19 mouse cellular contexts compared by ENCODE assay signal in genomic region chr10:56455867-56456468, GRCm38 (mm10).
"Had no signal": no experiment of that assay in that cellular context is flagged by ENCODE, and none has a peak within 500 bp of the region (broad histone marks: within the 10 kb centered on the region; RNA-seq: fewer than 3 reads in every experiment).

No protein-coding gene starts in this region.

- H3K4me2 ChIP-seq: liver, embryonic 12.5 days; lung, embryonic 14.5 days; midbrain, embryonic 12.5 days; neural tube, embryonic 13.5 days; neural tube, embryonic 15.5 days had no signal

- H3K9ac ChIP-seq: liver, embryonic 12.5 days; liver, embryonic 14.5 days; lung, embryonic 14.5 days; midbrain, embryonic 12.5 days; neural tube, embryonic 13.5 days; neural tube, embryonic 15.5 days had no signal

- H3K27me3 ChIP-seq: liver, embryonic 12.5 days; midbrain, embryonic 12.5 days; neural tube, embryonic 13.5 days; neural tube, embryonic 15.5 days had no signal

- H3K36me3 ChIP-seq: liver, embryonic 12.5 days; midbrain, embryonic 12.5 days; neural tube, embryonic 13.5 days; neural tube, embryonic 15.5 days had no signal

- ATAC-seq: liver, embryonic 12.5 days; midbrain, embryonic 16.5 days had no signal

- H3K4me1 ChIP-seq: liver, embryonic 12.5 days; midbrain, embryonic 12.5 days; neural tube, embryonic 13.5 days; neural tube, embryonic 15.5 days had no signal

- H3K27ac ChIP-seq: liver, embryonic 12.5 days; liver, embryonic 14.5 days; midbrain, embryonic 12.5 days; neural tube, embryonic 13.5 days; neural tube, embryonic 15.5 days had no signal

- H3K9me3 ChIP-seq: liver, embryonic 12.5 days; midbrain, embryonic 12.5 days; neural tube, embryonic 15.5 days had no signal

- H3K4me3 ChIP-seq: liver, embryonic 12.5 days; midbrain, embryonic 12.5 days; myocyte; neural tube, embryonic 13.5 days; neural tube, embryonic 15.5 days had no signal

- DNase-seq: lung, adult 18-20 months; lung, embryonic 14.5 days; lung, postnatal 10 days; lung, postnatal 4 days; midbrain, embryonic 14.5 days; right cerebral cortex, adult 18-20 months; right cerebral cortex, postnatal 25 days; right cerebral cortex, postnatal 4 days; spleen, adult 18-20 months; thymus, adult 18-20 months; thymus, postnatal 14 days; thymus, postnatal 36 days had no signal
